Mouse (Mus musculus): ENCODE data around the gene Scarb1. TPM values are rescaled to one million over a fixed set of nuclear protein-coding genes. Genes with fewer than 3 reads are reported as not detected.

Gene Scarb1
- polyA plus RNA-seq, 1 experiment = 59.6 TPM

DNA sequence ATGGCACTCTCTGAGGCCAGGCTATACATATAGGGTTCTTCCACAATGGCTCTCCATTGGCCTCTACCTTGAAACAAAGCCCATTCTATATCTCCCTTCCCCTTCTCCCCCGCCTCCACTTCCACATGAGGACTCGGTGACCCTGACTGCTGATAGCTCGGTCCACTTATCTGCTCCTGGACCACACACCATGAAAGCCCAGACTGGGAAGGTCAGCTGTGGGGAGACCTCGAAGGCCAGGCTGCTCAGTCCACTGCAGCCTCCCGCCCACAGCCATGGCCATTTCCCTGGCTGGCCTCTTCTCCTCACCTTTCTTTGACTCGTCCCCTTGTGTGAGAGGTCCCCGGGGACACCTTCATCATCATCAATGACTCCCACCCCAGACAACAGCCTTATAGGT, 23.6 kb downstream of the Scarb1 start:
- Histone ChIP-seq H3K4me1 (ENCODE audit: control insufficient read depth, insufficient read depth, low read length) (no peaks in the 10 kb centered on the region), H3K27ac (ENCODE audit: insufficient read depth, low read length) (no peak overlapping the region), H3K36me3 (ENCODE audit: control insufficient read depth, insufficient read depth, low read length, poor library complexity, severe bottlenecking) (no peaks in the 10 kb centered on the region), H3K9ac (ENCODE audit: low read depth, poor library complexity, severe bottlenecking) (no peak overlapping the region), H3K9me3 (replicated peaks; ENCODE audit: control insufficient read depth, insufficient read depth, low read length, poor library complexity, severe bottlenecking) (no peaks in the 10 kb centered on the region), H3K4me3 (ENCODE audit: low read depth, low read length) (no peak overlapping the region), H3K27me3 (ENCODE audit: control insufficient read depth, insufficient read depth, low read length, poor library complexity, severe bottlenecking) (no peaks in the 10 kb centered on the region)
- TF ChIP-seq POLR2A (IDR thresholded peaks at IDR 0.05; ENCODE audit: insufficient read depth, low read length) (no peak), EP300 (IDR thresholded peaks at IDR 0.05; ENCODE audit: insufficient read depth, low read depth, low read length) (no peak), CTCF (IDR thresholded peaks at IDR 0.05; ENCODE audit: low read depth, low read length) (no peak)

DNA sequence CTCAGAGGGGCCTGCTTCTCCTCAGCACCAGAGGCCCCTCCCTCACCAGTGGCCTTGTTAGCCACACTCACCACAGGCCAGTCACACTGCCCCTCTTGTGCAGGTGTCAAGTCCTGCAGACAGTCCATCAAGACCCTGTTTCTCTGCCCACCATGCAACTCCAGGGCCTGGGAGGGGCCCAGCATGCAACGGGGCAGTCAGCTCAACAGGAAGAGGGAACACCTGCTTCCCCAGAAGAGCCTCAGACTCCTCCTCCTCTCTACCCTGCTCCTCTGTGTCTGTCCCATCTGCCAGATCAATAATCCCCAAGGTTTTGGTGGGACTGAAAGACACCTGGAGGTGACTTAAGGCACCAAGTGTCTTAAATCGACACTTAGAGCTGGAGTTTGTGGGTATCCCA, 24.1 kb downstream of the Scarb1 start:
- no peaks in the 10 kb centered on the region for H3K27me3 ChIP-seq (ENCODE audit: control insufficient read depth, insufficient read depth, low read length, poor library complexity, severe bottlenecking)
- H3K9ac ChIP-seq (ENCODE audit: low read depth, poor library complexity, severe bottlenecking) = no peak overlapping the region
- H3K36me3 ChIP-seq (ENCODE audit: control insufficient read depth, insufficient read depth, low read length, poor library complexity, severe bottlenecking) = no peaks in the 10 kb centered on the region
- no peak overlapping the region for H3K27ac ChIP-seq (ENCODE audit: insufficient read depth, low read length)
- H3K9me3 ChIP-seq (replicated peaks; ENCODE audit: control insufficient read depth, insufficient read depth, low read length, poor library complexity, severe bottlenecking) = no peaks in the 10 kb centered on the region
- TF ChIP-seq CTCF (IDR thresholded peaks at IDR 0.05; ENCODE audit: low read depth, low read length) (no peak), EP300 (IDR thresholded peaks at IDR 0.05; ENCODE audit: insufficient read depth, low read depth, low read length) (no peak), POLR2A (IDR thresholded peaks at IDR 0.05; ENCODE audit: insufficient read depth, low read length) (no peak)
- no peak overlapping the region for H3K4me3 ChIP-seq (ENCODE audit: low read depth, low read length)
- no peaks in the 10 kb centered on the region for H3K4me1 ChIP-seq (ENCODE audit: control insufficient read depth, insufficient read depth, low read length)

DNA sequence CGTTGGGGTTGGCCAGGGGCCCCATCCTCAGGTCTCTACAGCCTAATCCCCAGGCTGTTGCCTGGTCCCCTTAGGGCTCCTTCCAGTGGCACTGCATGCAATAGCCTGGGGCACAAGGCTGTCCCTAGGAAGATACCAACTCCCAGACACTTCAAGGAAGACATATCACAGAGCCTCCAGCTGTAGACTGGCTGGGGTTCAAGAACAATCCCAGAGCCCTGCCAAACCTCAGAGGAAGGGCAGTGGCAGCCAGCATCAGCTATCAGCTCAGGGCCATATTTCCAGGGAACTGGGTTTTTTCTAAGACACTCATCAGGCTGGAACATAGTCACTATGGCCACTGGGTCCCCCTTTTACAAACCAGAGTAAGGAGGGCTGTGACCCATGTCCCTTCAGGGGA, 25.8 kb downstream of the Scarb1 start:
- no peak overlapping the region for H3K9ac ChIP-seq (ENCODE audit: low read depth, poor library complexity, severe bottlenecking)
- no peaks in the 10 kb centered on the region for H3K4me1 ChIP-seq (ENCODE audit: control insufficient read depth, insufficient read depth, low read length)
- no peaks in the 10 kb centered on the region for H3K9me3 ChIP-seq (replicated peaks; ENCODE audit: control insufficient read depth, insufficient read depth, low read length, poor library complexity, severe bottlenecking)
- H3K4me3 ChIP-seq (ENCODE audit: low read depth, low read length) = no peak overlapping the region
- no peaks in the 10 kb centered on the region for H3K27me3 ChIP-seq (ENCODE audit: control insufficient read depth, insufficient read depth, low read length, poor library complexity, severe bottlenecking)
- H3K27ac ChIP-seq (ENCODE audit: insufficient read depth, low read length) = no peak overlapping the region
- no peaks in the 10 kb centered on the region for H3K36me3 ChIP-seq (ENCODE audit: control insufficient read depth, insufficient read depth, low read length, poor library complexity, severe bottlenecking)
- TF ChIP-seq CTCF (IDR thresholded peaks at IDR 0.05; ENCODE audit: low read depth, low read length) (no peak), POLR2A (IDR thresholded peaks at IDR 0.05; ENCODE audit: insufficient read depth, low read length) (no peak), EP300 (IDR thresholded peaks at IDR 0.05; ENCODE audit: insufficient read depth, low read depth, low read length) (no peak)

DNA sequence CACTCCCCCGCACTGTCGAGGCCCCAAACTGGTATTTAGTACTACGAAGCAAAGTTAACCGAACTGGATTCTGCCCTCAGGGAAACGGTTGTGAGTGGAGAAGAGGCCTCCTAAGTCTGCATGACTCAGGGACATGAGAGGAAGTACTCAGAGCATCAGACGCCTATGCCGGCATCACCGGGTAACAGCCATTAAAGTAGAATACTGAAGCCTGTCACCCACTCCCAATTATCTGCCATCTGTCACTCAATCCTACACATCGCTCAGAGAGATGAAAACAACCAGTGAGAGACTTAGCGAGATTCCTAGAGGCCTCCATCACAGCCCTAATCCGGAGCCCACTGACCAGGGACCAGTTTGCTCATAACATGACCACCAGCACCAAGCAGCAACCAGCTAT, 26.9 kb downstream of the Scarb1 start:
- TF ChIP-seq CTCF (IDR thresholded peaks at IDR 0.05; ENCODE audit: low read depth, low read length) (no peak), EP300 (IDR thresholded peaks at IDR 0.05; ENCODE audit: insufficient read depth, low read depth, low read length) (no peak)
- no peak overlapping the region for H3K9ac ChIP-seq (ENCODE audit: low read depth, poor library complexity, severe bottlenecking)
- H3K9me3 ChIP-seq (replicated peaks; ENCODE audit: control insufficient read depth, insufficient read depth, low read length, poor library complexity, severe bottlenecking) = no peaks in the 10 kb centered on the region
- H3K27ac ChIP-seq (ENCODE audit: insufficient read depth, low read length) = no peak overlapping the region
- H3K4me3 ChIP-seq (ENCODE audit: low read depth, low read length) = no peak overlapping the region
- H3K4me1 ChIP-seq (ENCODE audit: control insufficient read depth, insufficient read depth, low read length) = no peaks in the 10 kb centered on the region
- H3K27me3 ChIP-seq (ENCODE audit: control insufficient read depth, insufficient read depth, low read length, poor library complexity, severe bottlenecking) = no peaks in the 10 kb centered on the region
- H3K36me3 ChIP-seq (ENCODE audit: control insufficient read depth, insufficient read depth, low read length, poor library complexity, severe bottlenecking) = no peaks in the 10 kb centered on the region

DNA sequence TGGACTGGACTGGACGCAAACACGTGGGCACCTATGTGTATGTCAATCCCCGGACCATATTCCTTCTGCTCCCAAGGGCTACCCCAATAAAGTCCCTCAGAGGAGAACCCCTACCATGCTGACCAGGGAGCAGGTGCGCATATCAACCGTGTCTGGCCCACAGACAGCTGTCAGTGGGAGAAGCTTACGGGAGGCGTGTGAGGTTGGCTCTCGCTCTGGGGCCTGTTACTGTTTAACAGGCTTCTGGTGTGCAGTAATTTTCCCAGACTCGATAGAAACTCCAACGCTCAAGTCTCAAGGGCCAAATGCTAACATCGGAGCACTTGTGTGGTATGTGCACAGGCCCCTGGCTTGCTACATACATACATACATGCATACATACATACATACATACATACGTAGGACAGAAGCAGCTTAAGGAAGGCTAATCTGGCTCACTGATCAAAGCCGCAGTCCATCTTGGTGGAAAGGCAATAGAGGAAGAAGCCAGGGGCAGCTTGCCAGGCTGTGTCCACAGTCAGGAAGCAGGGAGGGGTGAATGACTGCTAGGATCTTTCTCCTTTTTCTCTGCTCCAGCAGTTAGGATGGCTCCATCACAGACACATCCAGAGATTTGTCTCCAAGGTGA, 27.8 kb downstream of the Scarb1 start:
- no peaks in the 10 kb centered on the region for H3K9me3 ChIP-seq (replicated peaks; ENCODE audit: control insufficient read depth, insufficient read depth, low read length, poor library complexity, severe bottlenecking)
- no peak overlapping the region for H3K9ac ChIP-seq (ENCODE audit: low read depth, poor library complexity, severe bottlenecking)
- no peaks in the 10 kb centered on the region for H3K36me3 ChIP-seq (ENCODE audit: control insufficient read depth, insufficient read depth, low read length, poor library complexity, severe bottlenecking)
- TF ChIP-seq EP300 (IDR thresholded peaks at IDR 0.05; ENCODE audit: insufficient read depth, low read depth, low read length) (no peak), POLR2A (IDR thresholded peaks at IDR 0.05; ENCODE audit: insufficient read depth, low read length) (no peak), CTCF (IDR thresholded peaks at IDR 0.05; ENCODE audit: low read depth, low read length) (no peak)
- H3K27ac ChIP-seq (ENCODE audit: insufficient read depth, low read length) = no peak overlapping the region
- no peaks in the 10 kb centered on the region for H3K4me1 ChIP-seq (ENCODE audit: control insufficient read depth, insufficient read depth, low read length)
- H3K27me3 ChIP-seq (ENCODE audit: control insufficient read depth, insufficient read depth, low read length, poor library complexity, severe bottlenecking) = no peaks in the 10 kb centered on the region
- no peak overlapping the region for H3K4me3 ChIP-seq (ENCODE audit: low read depth, low read length)

DNA sequence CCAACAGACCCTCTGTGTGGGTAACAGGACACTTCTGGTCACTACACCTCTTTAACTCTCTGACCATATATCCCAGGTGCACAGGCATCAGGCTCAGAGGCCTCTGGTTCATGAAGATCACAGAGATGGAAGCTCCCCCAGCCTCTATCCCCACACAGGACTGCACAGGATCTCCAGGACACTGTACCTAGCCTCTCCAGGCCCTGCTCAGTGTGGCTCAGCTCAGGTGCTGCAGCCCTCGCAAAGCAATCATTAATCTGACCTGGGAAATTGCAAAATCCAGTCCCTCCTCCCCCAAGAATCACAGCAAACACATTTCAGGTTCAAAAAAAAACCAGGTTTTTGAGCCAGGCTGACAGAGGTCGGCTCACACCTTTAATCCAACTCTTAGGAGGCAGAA, 29.9 kb downstream of the Scarb1 start:
- Histone ChIP-seq H3K27me3 (ENCODE audit: control insufficient read depth, insufficient read depth, low read length, poor library complexity, severe bottlenecking) (no peaks in the 10 kb centered on the region), H3K4me1 (ENCODE audit: control insufficient read depth, insufficient read depth, low read length) (no peaks in the 10 kb centered on the region), H3K4me3 (ENCODE audit: low read depth, low read length) (no peak overlapping the region), H3K36me3 (ENCODE audit: control insufficient read depth, insufficient read depth, low read length, poor library complexity, severe bottlenecking) (no peaks in the 10 kb centered on the region), H3K27ac (ENCODE audit: insufficient read depth, low read length) (no peak overlapping the region), H3K9ac (ENCODE audit: low read depth, poor library complexity, severe bottlenecking) (no peak overlapping the region), H3K9me3 (replicated peaks; ENCODE audit: control insufficient read depth, insufficient read depth, low read length, poor library complexity, severe bottlenecking) (no peaks in the 10 kb centered on the region)
- TF ChIP-seq CTCF (IDR thresholded peaks at IDR 0.05; ENCODE audit: low read depth, low read length) (no peak), EP300 (IDR thresholded peaks at IDR 0.05; ENCODE audit: insufficient read depth, low read depth, low read length) (no peak), POLR2A (IDR thresholded peaks at IDR 0.05; ENCODE audit: insufficient read depth, low read length) (no peak)
